Mouse (Mus musculus) stomach, postnatal 0 days (tissue): ENCODE measurements around the gene Zc3h18. TPM values are rescaled to one million over a fixed set of nuclear protein-coding genes. Genes with fewer than 3 reads are reported as not detected.
A peak's percentile ranks its signal among the peaks of the same experiment; 100 is the strongest.

Experiments
- ATAC-seq: fragments of 200-750 bp; cut with Nextera tagmentation; 2 replicates; pipeline ENCODE4 v1.8.0; 2017; ENCODE audit not compliant: low FRiP score, low TSS enrichment
- DNase-seq: peaks from one replicate; pipeline ENCODE4 v3.0.0-alpha.2; 2016; ENCODE audit warnings: low spot score
- H3K27ac ChIP-seq: fragments of 300-500 bp; sonication (generic); replicated peaks from 2 replicates; pipeline ENCODE4 v1.5.1; 2014; ENCODE audit warnings: mild to moderate bottlenecking, control low read depth
- H3K27me3 ChIP-seq: fragments of 300-500 bp; sonication (generic); 2 replicates; pipeline ENCODE4 v1.6.1; 2014; ENCODE audit warnings: low read length; ENCODE audit not compliant: control insufficient read depth, insufficient read depth
- H3K36me3 ChIP-seq: fragments of 300-500 bp; sonication (generic); 2 replicates; pipeline ENCODE4 v1.6.1; 2014; ENCODE audit warnings: low read length, mixed read lengths; ENCODE audit not compliant: control insufficient read depth, insufficient read depth
- H3K4me1 ChIP-seq: fragments of 300-500 bp; sonication (generic); replicated peaks from 2 replicates; pipeline ENCODE4 v1.6.1; 2014; ENCODE audit warnings: antibody characterized with exemption; ENCODE audit not compliant: control insufficient read depth, insufficient read depth
- H3K4me2 ChIP-seq: fragments of 300-500 bp; sonication (generic); replicated peaks from 2 replicates; pipeline ENCODE4 v1.6.1; 2014; ENCODE audit warnings: low read depth, mild to moderate bottlenecking, control low read depth, moderate library complexity
- H3K4me3 ChIP-seq: fragments of 300-500 bp; sonication (generic); 2 replicates; pipeline ENCODE4 v1.5.1; 2014; ENCODE audit warnings: low read depth, low read length, control low read depth
- H3K9ac ChIP-seq: fragments of 300-500 bp; sonication (generic); 2 replicates; pipeline ENCODE4 v1.6.1; 2014; ENCODE audit warnings: mild to moderate bottlenecking, low read length, control low read depth, mixed read lengths
- H3K9me3 ChIP-seq: fragments of 300-500 bp; sonication (generic); 2 replicates; pipeline ENCODE4 v1.6.1; 2016; ENCODE audit warnings: low read length; ENCODE audit not compliant: control insufficient read depth
- CTCF ChIP-seq: IDR thresholded peaks from 2 replicates; pipeline ENCODE4 v1.5.1; 2016; ENCODE audit warnings: antibody characterized with exemption, low read depth, mild to moderate bottlenecking, moderate library complexity
- EP300 ChIP-seq: optimal IDR thresholded peaks from 2 replicates; pipeline ENCODE3; 2016; ENCODE audit warnings: antibody characterized with exemption
- WGBS: fragments of 180-500 bp; shearing (Covaris S2); extraction: QIAGEN DNeasy Blood & Tissue Kit; methylation state at CpG from one replicate; pipeline ENCODE4 v1.1.7; 2014; 5-methylcytosine and 5-hydroxymethylcytosine counted together
- polyA plus RNA-seq: library from polyadenylated mRNA; unstranded; fragments of >200 nt; fragmentation: Nextera tagmentation; extraction: Ambion mirVana; gene quantifications from 2 replicates; pipeline ENCODE4 v1.2.1, GENCODE M21; 2015

Gene Zc3h18
- polyA plus RNA-seq, 1 experiment from 2014 or later = 19.4 TPM

DNA sequence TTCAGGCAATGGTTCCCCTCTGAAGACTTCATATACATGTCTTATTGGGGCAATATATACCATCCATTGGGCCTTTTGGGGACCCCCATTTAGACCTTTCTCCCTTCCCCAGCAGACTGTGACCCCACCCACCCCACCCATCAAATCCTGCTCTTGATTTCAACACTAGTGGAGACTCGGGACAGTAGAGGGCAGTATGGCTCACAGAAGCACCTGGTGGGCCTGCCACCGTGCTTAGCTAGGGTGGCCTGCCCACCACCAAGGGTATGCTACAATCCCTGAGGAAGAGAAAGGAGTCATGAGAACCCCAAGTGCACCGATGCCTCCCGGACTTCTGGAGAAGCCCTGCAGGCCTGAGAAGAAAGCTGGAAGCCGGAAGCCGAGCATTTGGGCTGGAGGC is 37.6 kb upstream of the Zc3h18 start:
- TF ChIP-seq EP300 (no peak), CTCF (peak; percentile 56)
- H3K9me3 ChIP-seq = no peaks in the 10 kb centered on the region
- no peak overlapping the region for H3K4me3 ChIP-seq
- peaks cover 4% of the 10 kb centered on the region; the same call in 1 of the 2 replicates for H3K36me3 ChIP-seq
- no peak for ATAC-seq
- 0 out of 2 replicates have a peak, but pooled peaks cover 2% of the 10 kb centered on the region for H3K4me1 ChIP-seq
- no peak overlapping the region for H3K4me2 ChIP-seq
- H3K9ac ChIP-seq = no peak overlapping the region
- DNase-seq = no peak
- no peak overlapping the region for H3K27ac ChIP-seq
- no peaks in the 10 kb centered on the region; the same call in 1 of the 2 replicates for H3K27me3 ChIP-seq
- WGBS = 70% methylated on average over 6 of the region's 6 CpGs

- no peaks in the 10 kb centered on the region for H3K9me3 ChIP-seq
- H3K4me2 ChIP-seq = no peak overlapping the region
- H3K27ac ChIP-seq = no peak overlapping the region
- DNase-seq = no peak
- H3K36me3 ChIP-seq = no peaks in the 10 kb centered on the region
- no peaks in the 10 kb centered on the region for H3K27me3 ChIP-seq
- ATAC-seq = no peak
- no peak overlapping the region for H3K4me3 ChIP-seq
- H3K4me1 ChIP-seq = peaks cover 2% of the 10 kb centered on the region; the same call in 1 of the 2 replicates
- TF ChIP-seq EP300 = no peak
- TF ChIP-seq CTCF = no peak
- no peak overlapping the region for H3K9ac ChIP-seq
- 75% methylated on average over 3 of the region's 3 CpGs for WGBS
Observed at GRCm38 (mm10) chr8:122340761-122341160, 35.6 kb upstream of the Zc3h18 start.

GRCm38 (mm10) chr8:122341790-122342189 is 34.6 kb upstream of the Zc3h18 start:
- WGBS = 69% methylated on average over 6 of the region's 6 CpGs
- H3K9ac ChIP-seq = no peak overlapping the region
- no peaks in the 10 kb centered on the region for H3K9me3 ChIP-seq
- no peaks in the 10 kb centered on the region for H3K36me3 ChIP-seq
- H3K4me3 ChIP-seq = no peak overlapping the region
- no peak overlapping the region for H3K4me2 ChIP-seq
- H3K27me3 ChIP-seq = no peaks in the 10 kb centered on the region
- H3K4me1 ChIP-seq = peaks cover 2% of the 10 kb centered on the region; the same call in 1 of the 2 replicates
- TF ChIP-seq EP300 (no peak), CTCF (no peak)
- H3K27ac ChIP-seq = no peak overlapping the region
- ATAC-seq (no peak), DNase-seq (no peak)

- Histone ChIP-seq H3K36me3 (no peaks in the 10 kb centered on the region), H3K27ac (no peak overlapping the region), H3K4me3 (no peak overlapping the region), H3K9me3 (no peaks in the 10 kb centered on the region), H3K27me3 (no peaks in the 10 kb centered on the region), H3K4me1 (peaks cover 2% of the 10 kb centered on the region; the same call in 1 of the 2 replicates), H3K9ac (no peak overlapping the region), H3K4me2 (no peak overlapping the region)
- no peak for DNase-seq
- 18% methylated on average over 5 of the region's 5 CpGs for WGBS
- no peak for ATAC-seq
- TF ChIP-seq EP300 = no peak
- TF ChIP-seq CTCF = no peak
Observed at GRCm38 (mm10) chr8:122342362-122342761, 34.0 kb upstream of the Zc3h18 start.

DNA sequence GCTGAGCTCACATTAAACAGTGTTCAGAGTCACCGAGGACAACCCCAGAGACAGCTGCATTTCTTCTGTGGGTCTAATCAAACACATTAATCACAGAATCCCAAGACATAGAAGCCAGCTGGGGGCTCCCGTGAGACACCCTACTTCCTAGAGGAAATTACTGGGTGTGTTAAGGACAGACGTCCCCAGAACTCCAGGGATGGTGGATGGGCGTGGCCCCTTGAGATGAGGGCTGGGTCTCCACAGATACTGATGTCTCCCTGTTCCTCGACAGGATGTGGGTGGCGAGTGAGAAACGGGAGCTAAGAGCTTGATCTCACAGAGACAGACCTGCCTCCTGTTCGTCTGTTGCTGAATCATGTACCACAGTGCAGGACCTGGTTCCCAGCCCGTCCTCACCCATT is 33.6 kb upstream of the Zc3h18 start:
- ATAC-seq (no peak), DNase-seq (no peak)
- no peaks in the 10 kb centered on the region for H3K9me3 ChIP-seq
- no peak overlapping the region for H3K27ac ChIP-seq
- no peaks in the 10 kb centered on the region for H3K36me3 ChIP-seq
- peak overlapping the region; percentile 6; the same call in 1 of the 2 replicates for H3K4me3 ChIP-seq
- no peaks in the 10 kb centered on the region for H3K27me3 ChIP-seq
- peak overlapping the region; percentile 51 for H3K4me2 ChIP-seq
- no peak overlapping the region for H3K9ac ChIP-seq
- peaks cover 2% of the 10 kb centered on the region; the same call in 1 of the 2 replicates for H3K4me1 ChIP-seq
- no peak for TF ChIP-seq EP300
- TF ChIP-seq CTCF = 0 out of 2 replicates have a peak, but pooled peaks have one; percentile 10
- WGBS = 4% methylated on average over 9 of the region's 9 CpGs

- WGBS = 7% methylated on average over 11 of the region's 11 CpGs
- no peak for ATAC-seq
- Histone ChIP-seq H3K27ac (no peak overlapping the region), H3K4me2 (peak overlapping the region; percentile 51), H3K27me3 (no peaks in the 10 kb centered on the region), H3K4me1 (peaks cover 2% of the 10 kb centered on the region; the same call in 1 of the 2 replicates), H3K9me3 (no peaks in the 10 kb centered on the region), H3K4me3 (peak overlapping the region; percentile 25), H3K9ac (no peak overlapping the region), H3K36me3 (no peaks in the 10 kb centered on the region)
- no peak for DNase-seq
- TF ChIP-seq CTCF (no peak), EP300 (no peak)
Observed at GRCm38 (mm10) chr8:122343341-122343740, 33.1 kb upstream of the Zc3h18 start.
